9 mouse cellular contexts compared by ENCODE assay signal in genomic region chr9:102511423-102511822, GRCm38 (mm10). TPM values are rescaled to one million over a fixed set of nuclear protein-coding genes. Genes with fewer than 3 reads are reported as not detected.
DNase-seq lines count a peak whose midpoint lies in the region; ATAC-seq lines count a peak whose summit lies in the region.
"Had no signal": no experiment of that assay in that cellular context is flagged by ENCODE, and none has a peak within 500 bp of the region (broad histone marks: within the 10 kb centered on the region; RNA-seq: fewer than 3 reads in every experiment).

No protein-coding gene starts in this region.

- intact Hi-C loops in left cerebral cortex, postnatal 14 days (cut with DNase I): loop anchor here (10.0 kb wide), 1 partner anchor 107 kb away; no protein-coding TSS in a partner anchor
- intact Hi-C loops in left cerebral cortex, postnatal 36 days (cut with DNase I): no loop called here
- intact Hi-C loops in gastrocnemius, postnatal 14 days (cut with DNase I; ENCODE audit: low total_unique reads): no loop called here

- H3K27me3 ChIP-seq in limb, embryonic 12.5 days: peaks cover 37% of the 10 kb centered on the region
- peaks cover 8% of the 10 kb centered on the region; the same call in 1 of the 2 replicates for H3K27me3 ChIP-seq in forebrain, embryonic 16.5 days (replicated peaks; ENCODE audit: control insufficient read depth, insufficient read depth, low read length)

- ATAC-seq in limb, embryonic 12.5 days (ENCODE audit: insufficient number of reproducible peaks, insufficient read depth, low FRiP score, low TSS enrichment, low read depth): peak; percentile 74; the same call in 1 of the 2 replicates
- ATAC-seq in forebrain, embryonic 16.5 days: no peak

- no peak overlapping the region for H3K4me3 ChIP-seq in limb, embryonic 12.5 days (replicated peaks)
- H3K4me3 ChIP-seq in forebrain, embryonic 16.5 days (replicated peaks; ENCODE audit: low read length): no peak overlapping the region
- H3K4me3 ChIP-seq: neural tube, embryonic 12.5 days had no signal

- 31% methylated on average over 8 of the region's 8 CpGs for WGBS in limb, embryonic 12.5 days
- 40% methylated on average over 8 of the region's 8 CpGs for WGBS in forebrain, embryonic 16.5 days

- no peaks in the 10 kb centered on the region for H3K9me3 ChIP-seq in limb, embryonic 12.5 days
- no peaks in the 10 kb centered on the region for H3K9me3 ChIP-seq in forebrain, embryonic 16.5 days (ENCODE audit: control insufficient read depth, low read length)
- H3K9me3 ChIP-seq: neural tube, embryonic 12.5 days had no signal

- H3K4me1 ChIP-seq in limb, embryonic 12.5 days (replicated peaks): 0 out of 2 replicates have a peak, but pooled peaks cover 2% of the 10 kb centered on the region
- peaks cover 1% of the 10 kb centered on the region for H3K4me1 ChIP-seq in forebrain, embryonic 16.5 days (replicated peaks; ENCODE audit: control insufficient read depth, insufficient read depth, low read length)
- H3K4me1 ChIP-seq: neural tube, embryonic 12.5 days had no signal

- H3K9ac ChIP-seq in limb, embryonic 12.5 days (replicated peaks): no peak overlapping the region
- H3K9ac ChIP-seq in forebrain, embryonic 16.5 days (replicated peaks; ENCODE audit: low read depth, low read length): no peak overlapping the region
- H3K9ac ChIP-seq: neural tube, embryonic 12.5 days had no signal

- no peak overlapping the region for H3K27ac ChIP-seq in limb, embryonic 12.5 days
- H3K27ac ChIP-seq in forebrain, embryonic 16.5 days (ENCODE audit: low read length): no peak overlapping the region
- H3K27ac ChIP-seq: neural tube, embryonic 12.5 days had no signal

- DNase-seq in left cerebral cortex, postnatal 14 days (ENCODE audit: low spot score in 2 of 2): peak; percentile 47 to 84
- DNase-seq in left cerebral cortex, postnatal 36 days (ENCODE audit: low spot score in 2 of 2): no peak
- peak; percentile 46 for DNase-seq in cerebellum, adult 9-11 months
- peak; percentile 83 for DNase-seq in gastrocnemius, postnatal 14 days
- no peak for DNase-seq in ovary, postnatal 14 days (ENCODE audit: low spot score)

- no peak overlapping the region for H3K4me2 ChIP-seq in limb, embryonic 12.5 days
- no peak overlapping the region for H3K4me2 ChIP-seq in forebrain, embryonic 16.5 days (ENCODE audit: low read length)
- H3K4me2 ChIP-seq: neural tube, embryonic 12.5 days had no signal

- no peaks in the 10 kb centered on the region for H3K36me3 ChIP-seq in limb, embryonic 12.5 days
- H3K36me3 ChIP-seq in forebrain, embryonic 16.5 days (ENCODE audit: control insufficient read depth, insufficient read depth): no peaks in the 10 kb centered on the region
- H3K36me3 ChIP-seq: neural tube, embryonic 12.5 days had no signal

RNA-seq across cellular contexts. Expression of gene Ky, which starts 5.9 kb away (rescaled TPM):
- 1 to 10 TPM; 3.1 to 3.9 TPM for total RNA-seq in left cerebral cortex, postnatal 14 days (2021)
- total RNA-seq in left cerebral cortex, postnatal 36 days (2021): 1 to 10 TPM; 2.4 to 3.4 TPM
- total RNA-seq in gastrocnemius, postnatal 14 days (2021): 100 to 1,000 TPM; 124 to 167 TPM
- polyA plus RNA-seq in limb, embryonic 12.5 days (2016; fragmentation: Nextera tagmentation; extraction: Ambion mirVana): 0.15 and 0.70 TPM in 2 replicates
- polyA plus RNA-seq in forebrain, embryonic 16.5 days (2015; fragmentation: Nextera tagmentation; extraction: Ambion mirVana): 0.16 and 0.33 TPM in 2 replicates
- total RNA-seq: hematopoietic stem cell, adult 5-6 weeks had no signal

Comparison
In these comparisons a context has a peak if more than half of its experiments do, and no peak if none do; other contexts are left out.
1. DNase-seq: peak in left cerebral cortex, postnatal 14 days (2 of 2), cerebellum, adult 9-11 months (single experiment) and gastrocnemius, postnatal 14 days (single experiment); none in left cerebral cortex, postnatal 36 days (0 of 2) and ovary, postnatal 14 days (single experiment).
2. RNA of gene Ky, which starts 5.9 kb away (total RNA-seq): 124 to 167 TPM in gastrocnemius, postnatal 14 days; 3.1 to 3.9 TPM in left cerebral cortex, postnatal 14 days and 2.4 to 3.4 TPM in left cerebral cortex, postnatal 36 days; every median in the first group is over 10 times any median in the second.